ENCODE assay signal across 18 mouse cellular contexts in genomic region chr3:46490132-46490988, GRCm38 (mm10). TPM values are rescaled to one million over a fixed set of nuclear protein-coding genes. Genes with fewer than 3 reads are reported as not detected.
A peak's percentile ranks its signal among the peaks of the same experiment; 100 is the strongest.
DNase-seq lines count a peak whose midpoint lies in the region; ATAC-seq and TF ChIP-seq lines count a peak whose summit lies in the region.
"Had no signal": no experiment of that assay in that cellular context is flagged by ENCODE, and none has a peak within 500 bp of the region (broad histone marks: within the 10 kb centered on the region; RNA-seq: fewer than 3 reads in every experiment).

No protein-coding gene starts in this region.

- no peak overlapping the region for H3K4me3 ChIP-seq in forebrain, postnatal 0 days (ENCODE audit: low read depth, low read length)
- H3K4me3 ChIP-seq in forebrain, embryonic 12.5 days (replicated peaks), result no peak overlapping the region
- peak overlapping the region; percentile 34 for H3K4me3 ChIP-seq in heart, postnatal 0 days (ENCODE audit: low read depth, low read length)
- H3K4me3 ChIP-seq in heart, adult 2 months, result no peak overlapping the region
- no peak overlapping the region for H3K4me3 ChIP-seq in embryonic facial prominence, embryonic 13.5 days
- no peak overlapping the region for H3K4me3 ChIP-seq in midbrain, embryonic 16.5 days (ENCODE audit: low read depth, low read length)
- H3K4me3 ChIP-seq: embryonic facial prominence, embryonic 15.5 days; forebrain, embryonic 10.5 days; liver, embryonic 13.5 days had no signal

- no peaks in the 10 kb centered on the region for H3K36me3 ChIP-seq in forebrain, postnatal 0 days (ENCODE audit: insufficient read depth)
- H3K36me3 ChIP-seq in forebrain, embryonic 12.5 days (replicated peaks), result no peaks in the 10 kb centered on the region
- H3K36me3 ChIP-seq in heart, postnatal 0 days (replicated peaks; ENCODE audit: control insufficient read depth, insufficient read depth, low read length), result no peaks in the 10 kb centered on the region
- H3K36me3 ChIP-seq in heart, adult 2 months (ENCODE audit: control insufficient read depth, insufficient read depth, low read length), result no peaks in the 10 kb centered on the region
- no peaks in the 10 kb centered on the region for H3K36me3 ChIP-seq in embryonic facial prominence, embryonic 13.5 days
- no peaks in the 10 kb centered on the region for H3K36me3 ChIP-seq in midbrain, embryonic 16.5 days (ENCODE audit: control insufficient read depth, insufficient read depth, low read length)
- H3K36me3 ChIP-seq: embryonic facial prominence, embryonic 15.5 days; forebrain, embryonic 10.5 days; liver, embryonic 13.5 days had no signal

- H3K79me2 ChIP-seq in heart, adult 2 months (replicated peaks; ENCODE audit: control insufficient read depth, insufficient read depth, low read length), result no peaks in the 10 kb centered on the region

- peak overlapping the region; percentile 13; the same call in 1 of the 2 replicates for H3K4me2 ChIP-seq in forebrain, postnatal 0 days (ENCODE audit: low read depth)
- H3K4me2 ChIP-seq in forebrain, embryonic 12.5 days, result no peak overlapping the region
- H3K4me2 ChIP-seq in heart, postnatal 0 days (ENCODE audit: low read depth, low read length), result peak overlapping the region; percentile 51
- peak overlapping the region; percentile 9; the same call in 1 of the 2 replicates for H3K4me2 ChIP-seq in embryonic facial prominence, embryonic 13.5 days
- H3K4me2 ChIP-seq in midbrain, embryonic 16.5 days (ENCODE audit: low read length), result peak overlapping the region; percentile 22; the same call in 1 of the 2 replicates
- H3K4me2 ChIP-seq: embryonic facial prominence, embryonic 15.5 days; liver, embryonic 13.5 days had no signal

- no peak for DNase-seq in forebrain, postnatal 0 days
- no peak for DNase-seq in heart, postnatal 0 days (ENCODE audit: low spot score)
- DNase-seq in heart, adult 2 months, result no peak
- no peak for DNase-seq in retina, postnatal 1 day
- no peak for DNase-seq in kidney, postnatal 36 days
- DNase-seq: adrenal gland, postnatal 10 days; cerebellum, adult 18-20 months; kidney, adult 2 months; kidney, postnatal 14 days; layer of hippocampus, adult 9-11 months; liver, embryonic 13.5 days had no signal

- no peak for TF ChIP-seq EP300 in heart, postnatal 0 days (IDR thresholded peaks at IDR 0.05; ENCODE audit: low read depth)
- TF ChIP-seq EP300 in heart, adult 2 months (IDR thresholded peaks at IDR 0.05; ENCODE audit: insufficient read depth, low read depth, low read length), result no peak

- H3K4me1 ChIP-seq in forebrain, postnatal 0 days (ENCODE audit: insufficient read depth), result no peaks in the 10 kb centered on the region
- no peaks in the 10 kb centered on the region for H3K4me1 ChIP-seq in forebrain, embryonic 12.5 days
- no peaks in the 10 kb centered on the region for H3K4me1 ChIP-seq in heart, postnatal 0 days (ENCODE audit: control insufficient read depth, insufficient read depth)
- H3K4me1 ChIP-seq in heart, adult 2 months (ENCODE audit: control insufficient read depth, insufficient read depth, low read length), result no peaks in the 10 kb centered on the region
- H3K4me1 ChIP-seq in embryonic facial prominence, embryonic 13.5 days, result no peaks in the 10 kb centered on the region
- no peaks in the 10 kb centered on the region for H3K4me1 ChIP-seq in midbrain, embryonic 16.5 days (ENCODE audit: control insufficient read depth, insufficient read depth, low read length)
- H3K4me1 ChIP-seq: embryonic facial prominence, embryonic 15.5 days; forebrain, embryonic 10.5 days; liver, embryonic 13.5 days had no signal

- ATAC-seq in forebrain, postnatal 0 days, result no peak
- ATAC-seq in forebrain, embryonic 12.5 days (ENCODE audit: low FRiP score), result no peak
- no peak for ATAC-seq in heart, postnatal 0 days (ENCODE audit: insufficient read depth, low read depth)
- no peak for ATAC-seq in embryonic facial prominence, embryonic 13.5 days (ENCODE audit: insufficient number of reproducible peaks, insufficient read depth, low FRiP score, low TSS enrichment, low read depth)
- peak; percentile 88 for ATAC-seq in midbrain, embryonic 16.5 days

- intact Hi-C loops in heart, adult 2 months (cut with DNase I), result no loop called here

- TF ChIP-seq POLR2A in heart, adult 2 months (IDR thresholded peaks at IDR 0.05; ENCODE audit: insufficient read depth, low read depth, low read length), result no peak

- H3K27me3 ChIP-seq in forebrain, postnatal 0 days (ENCODE audit: insufficient read depth, low read length), result no peaks in the 10 kb centered on the region
- no peaks in the 10 kb centered on the region for H3K27me3 ChIP-seq in forebrain, embryonic 12.5 days
- no peaks in the 10 kb centered on the region for H3K27me3 ChIP-seq in heart, postnatal 0 days (ENCODE audit: control insufficient read depth, insufficient read depth, low read length)
- no peaks in the 10 kb centered on the region for H3K27me3 ChIP-seq in heart, adult 2 months (ENCODE audit: control insufficient read depth, insufficient read depth, low read length)
- no peaks in the 10 kb centered on the region for H3K27me3 ChIP-seq in embryonic facial prominence, embryonic 13.5 days
- H3K27me3 ChIP-seq in midbrain, embryonic 16.5 days (ENCODE audit: control insufficient read depth, insufficient read depth, low read depth, low read length), result no peaks in the 10 kb centered on the region
- H3K27me3 ChIP-seq: embryonic facial prominence, embryonic 15.5 days; liver, embryonic 13.5 days had no signal

- no peak overlapping the region for H3K9ac ChIP-seq in forebrain, postnatal 0 days
- H3K9ac ChIP-seq in forebrain, embryonic 12.5 days, result no peak overlapping the region
- H3K9ac ChIP-seq in heart, postnatal 0 days (replicated peaks; ENCODE audit: low read depth, low read length), result no peak overlapping the region
- H3K9ac ChIP-seq in heart, adult 2 months (ENCODE audit: low read depth, low read length), result no peak overlapping the region
- H3K9ac ChIP-seq in embryonic facial prominence, embryonic 13.5 days, result no peak overlapping the region
- H3K9ac ChIP-seq in midbrain, embryonic 16.5 days (ENCODE audit: low read depth, low read length), result no peak overlapping the region
- H3K9ac ChIP-seq: embryonic facial prominence, embryonic 15.5 days; liver, embryonic 13.5 days had no signal

- TF ChIP-seq CTCF in forebrain, postnatal 0 days (IDR thresholded peaks at IDR 0.05; ENCODE audit: low read depth), result no peak
- no peak for TF ChIP-seq CTCF in heart, postnatal 0 days (IDR thresholded peaks at IDR 0.05; ENCODE audit: low read depth)
- TF ChIP-seq CTCF in heart, adult 2 months (IDR thresholded peaks at IDR 0.05), result no peak

- H3K9me3 ChIP-seq in forebrain, postnatal 0 days (ENCODE audit: low read length), result no peaks in the 10 kb centered on the region
- no peaks in the 10 kb centered on the region for H3K9me3 ChIP-seq in forebrain, embryonic 12.5 days
- H3K9me3 ChIP-seq in heart, postnatal 0 days (replicated peaks; ENCODE audit: control insufficient read depth, low read length), result no peaks in the 10 kb centered on the region
- H3K9me3 ChIP-seq in embryonic facial prominence, embryonic 13.5 days, result no peaks in the 10 kb centered on the region
- H3K9me3 ChIP-seq in midbrain, embryonic 16.5 days (replicated peaks; ENCODE audit: control insufficient read depth, low read length, poor library complexity, severe bottlenecking), result no peaks in the 10 kb centered on the region
- H3K9me3 ChIP-seq: embryonic facial prominence, embryonic 15.5 days; forebrain, embryonic 10.5 days; liver, embryonic 13.5 days had no signal

- 50% methylated on average over 15 of the region's 15 CpGs for WGBS in forebrain, postnatal 0 days
- 68% methylated on average over 15 of the region's 15 CpGs for WGBS in forebrain, embryonic 12.5 days
- WGBS in heart, postnatal 0 days, result 54% methylated on average over 15 of the region's 15 CpGs
- 63% methylated on average over 15 of the region's 15 CpGs for WGBS in heart, adult 2 months
- WGBS in embryonic facial prominence, embryonic 13.5 days, result 76% methylated on average over 15 of the region's 15 CpGs
- 50% methylated on average over 15 of the region's 15 CpGs for WGBS in midbrain, embryonic 16.5 days

- no peak overlapping the region for H3K27ac ChIP-seq in forebrain, postnatal 0 days (ENCODE audit: low read depth, low read length)
- no peak overlapping the region for H3K27ac ChIP-seq in forebrain, embryonic 12.5 days
- H3K27ac ChIP-seq in heart, postnatal 0 days (ENCODE audit: low read depth), result no peak overlapping the region
- H3K27ac ChIP-seq in heart, adult 2 months, result no peak overlapping the region
- H3K27ac ChIP-seq in embryonic facial prominence, embryonic 13.5 days, result no peak overlapping the region
- H3K27ac ChIP-seq in midbrain, embryonic 16.5 days (ENCODE audit: low read length), result no peak overlapping the region
- H3K27ac ChIP-seq: embryonic facial prominence, embryonic 15.5 days; forebrain, embryonic 10.5 days; liver, embryonic 13.5 days had no signal

RNA-seq across cellular contexts. Expression of gene Pabpc4l, which starts 42.3 kb away (rescaled TPM):
- total RNA-seq in forebrain, postnatal 0 days (2014; rRNA removed), result 0.77 and 1.4 TPM in 2 replicates
- 1.1 and 1.6 TPM in 2 replicates for polyA plus RNA-seq in forebrain, postnatal 0 days (2015; fragmentation: Nextera tagmentation; extraction: Ambion mirVana)
- polyA plus RNA-seq in forebrain, embryonic 12.5 days (2016; fragmentation: Nextera tagmentation; extraction: Ambion mirVana), result 7.4 and 7.6 TPM in 2 replicates
- 7.0 and 8.5 TPM in 2 replicates for total RNA-seq in heart, postnatal 0 days (2014; rRNA removed; ENCODE audit: low replicate concordance)
- polyA plus RNA-seq in heart, postnatal 0 days (2015; fragmentation: Nextera tagmentation; extraction: Ambion mirVana), result 3.5 and 4.1 TPM in 2 replicates
- under 1 TPM; 0.09 to 0.26 TPM for total RNA-seq in heart, adult 2 months (2021)
- 0.08 and 0.18 TPM in 2 replicates for polyA plus RNA-seq in heart, adult 2 months (2012; rRNA removed)
- polyA plus RNA-seq in embryonic facial prominence, embryonic 13.5 days (2015; fragmentation: Nextera tagmentation; extraction: Ambion mirVana), result 27.0 and 28.2 TPM in 2 replicates
- polyA plus RNA-seq in midbrain, embryonic 16.5 days (2015; fragmentation: Nextera tagmentation; extraction: Ambion mirVana), result 2.3 and 2.4 TPM in 2 replicates
- total RNA-seq: neutrophil, adult 5-6 weeks had no signal
- polyA plus RNA-seq: small intestine, adult 2 months had no signal
